Mouse (Mus musculus): Measurements from ENCODE around the gene Rbm18.

DNA sequence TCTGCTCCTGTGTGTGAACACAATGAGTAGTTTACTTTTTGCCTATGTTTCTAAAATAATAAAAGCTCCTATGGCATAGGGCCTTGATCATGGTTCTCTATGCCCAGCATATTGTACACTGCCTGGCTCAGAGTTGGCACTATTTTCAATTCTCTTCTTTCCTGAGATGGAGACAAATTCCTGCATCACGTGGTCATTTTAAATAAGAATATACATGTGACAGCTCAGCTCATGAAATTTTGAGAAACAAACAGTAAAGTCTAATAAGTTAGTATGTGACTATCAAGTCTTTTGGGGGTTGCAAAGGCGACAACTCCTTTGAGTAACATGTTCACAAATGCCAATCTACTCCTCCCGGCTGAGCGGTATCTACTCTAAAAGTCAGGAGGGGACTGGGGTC lies 686 bp downstream of the Rbm18 start:
- TF ChIP-seq CTCF (IDR thresholded peaks at IDR 0.05; ENCODE audit: low read depth, low read length): no peak
- TF ChIP-seq EP300 (IDR thresholded peaks at IDR 0.05; ENCODE audit: insufficient read depth, low read depth, low read length): no peak
- TF ChIP-seq POLR2A (IDR thresholded peaks at IDR 0.05; ENCODE audit: insufficient read depth, low read length): no peak

Measured in ES-Bruce4 (cell line).